Mouse (Mus musculus) CD4-positive, CD25-positive, alpha-beta regulatory T cell, adult 2 months (primary cell): ENCODE measurements around the gene Trim37.

Experiments
- DNase-seq: peaks from one replicate; pipeline ENCODE4 v3.0.0-alpha.2; 2012; ENCODE audit warnings: low read depth, low spot score

Gene Trim37

DNA sequence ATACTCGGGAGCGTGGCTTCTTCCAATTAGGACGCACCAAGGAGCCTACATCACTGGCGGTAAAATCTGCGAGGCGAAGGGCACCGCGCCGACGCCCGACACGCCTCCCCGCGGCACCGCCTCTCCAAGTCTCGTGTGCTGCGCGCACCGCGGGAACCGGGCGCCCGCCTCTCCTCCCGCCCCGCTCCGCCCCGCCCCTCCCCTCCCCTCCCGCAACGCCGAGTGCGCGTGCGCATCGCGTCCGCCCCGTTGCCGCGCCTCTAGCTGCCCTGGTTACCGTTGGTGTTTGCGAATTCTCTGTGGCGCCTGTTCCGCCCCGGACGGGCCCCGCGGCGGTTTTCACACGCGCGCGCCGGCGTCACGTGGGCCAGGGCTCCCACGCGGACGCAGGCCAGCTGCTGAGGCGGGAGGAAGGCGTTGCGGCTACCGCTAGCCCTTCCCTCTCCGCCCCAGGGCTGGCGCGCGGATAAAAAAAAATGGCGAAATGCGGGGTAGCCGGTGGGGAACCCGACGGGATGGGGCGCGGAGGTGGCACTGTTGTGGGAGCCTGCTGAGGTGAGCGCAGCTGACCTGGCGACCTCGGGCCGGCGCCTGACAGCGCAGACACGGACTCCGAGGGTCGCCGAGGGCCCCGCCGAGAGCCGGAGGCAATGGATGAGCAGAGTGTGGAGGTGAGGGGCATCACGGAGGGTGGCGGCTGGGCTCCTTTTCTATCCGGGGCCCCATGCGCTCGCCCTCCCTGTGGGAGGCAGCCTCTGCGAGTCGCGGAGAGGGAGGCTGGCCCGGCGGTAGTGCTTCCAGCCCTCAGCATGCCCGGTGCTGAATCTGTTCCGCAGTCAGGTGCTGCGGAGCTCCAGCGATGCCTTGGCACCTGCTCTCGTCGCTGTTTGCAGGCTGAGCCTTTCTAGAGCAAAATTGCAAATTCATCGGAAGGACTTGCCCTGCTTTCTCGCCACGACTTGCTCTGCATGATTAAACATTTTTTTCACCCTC lies at the start of gene Trim37:
Trim37 (plus strand) TSS at position 254 of the 993 bp plus-strand sequence.
- peak; percentile 95 for DNase-seq

GRCm38 (mm10) chr11:87083712-87084111 lies 43.2 kb upstream of the Trim37 start:
- DNase-seq: no peak

- DNase-seq: no peak
Observed at GRCm38 (mm10) chr11:87085461-87085860, 41.4 kb upstream of the Trim37 start.

DNA sequence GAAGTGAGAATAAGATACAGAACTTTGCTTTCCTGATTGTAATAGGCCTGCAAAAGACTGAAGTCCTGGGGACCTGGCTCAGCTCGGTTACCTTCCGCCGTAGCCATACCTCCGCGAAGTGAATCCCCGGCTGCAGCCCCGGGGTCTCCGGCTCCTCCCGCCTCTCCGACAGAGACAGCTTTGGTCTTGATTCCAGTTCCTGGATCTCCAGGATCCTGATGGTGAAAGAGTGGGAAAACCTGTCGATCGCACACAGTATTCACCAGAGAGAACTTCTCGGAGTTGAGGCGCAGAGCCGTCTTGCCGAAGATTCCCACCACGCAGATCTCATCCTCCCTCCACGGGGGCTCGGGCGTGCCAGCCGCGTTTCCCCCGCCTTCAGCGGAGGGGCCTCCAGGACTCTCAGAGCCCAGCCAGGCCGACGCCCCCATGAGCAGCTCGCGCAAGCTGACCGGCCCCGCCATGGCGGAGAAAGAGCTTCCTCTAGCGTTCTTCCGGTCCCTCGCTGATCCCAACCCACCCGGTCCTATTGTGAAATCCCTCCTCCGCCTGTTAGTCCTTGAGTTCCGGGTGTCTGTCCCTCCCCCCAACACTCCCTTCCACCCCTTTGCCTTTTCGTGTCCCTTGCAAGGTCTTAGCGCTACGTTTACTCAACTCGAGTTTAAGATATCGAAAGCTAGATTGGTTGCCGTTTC lies 40.4 kb upstream of the Trim37 start, which contains the start of gene Smg8:
Smg8 (minus strand) TSS at position 485 of the 695 bp plus-strand sequence.
- peak; percentile 87 for DNase-seq

GRCm38 (mm10) chr11:87087142-87087541 lies 39.7 kb upstream of the Trim37 start:
- DNase-seq: no peak

- no peak for DNase-seq
Observed at GRCm38 (mm10) chr11:87108409-87108754, 18.5 kb upstream of the Trim37 start, which contains the start of gene Prr11. Gene Prr11, minus strand, starts transcription at chr11:87108708.

GRCm38 (mm10) chr11:87108755-87109518 lies 17.9 kb upstream of the Trim37 start, which contains the start of gene Ska2:
Gene Ska2, plus strand, starts transcription at chr11:87109234.
- peak; percentile 98 for DNase-seq

- DNase-seq: no peak
Observed at GRCm38 (mm10) chr11:87109519-87110171, 17.2 kb upstream of the Trim37 start.

GRCm38 (mm10) chr11:87110172-87110909 lies 16.5 kb upstream of the Trim37 start:
- no peak for DNase-seq

- no peak for DNase-seq
Observed at GRCm38 (mm10) chr11:87121864-87122263, 5.0 kb upstream of the Trim37 start.

GRCm38 (mm10) chr11:87125562-87125961 lies 1.3 kb upstream of the Trim37 start:
- no peak for DNase-seq

- peak; percentile 13 for DNase-seq
Observed at GRCm38 (mm10) chr11:87126281-87126823, 525 bp upstream of the Trim37 start.

DNA sequence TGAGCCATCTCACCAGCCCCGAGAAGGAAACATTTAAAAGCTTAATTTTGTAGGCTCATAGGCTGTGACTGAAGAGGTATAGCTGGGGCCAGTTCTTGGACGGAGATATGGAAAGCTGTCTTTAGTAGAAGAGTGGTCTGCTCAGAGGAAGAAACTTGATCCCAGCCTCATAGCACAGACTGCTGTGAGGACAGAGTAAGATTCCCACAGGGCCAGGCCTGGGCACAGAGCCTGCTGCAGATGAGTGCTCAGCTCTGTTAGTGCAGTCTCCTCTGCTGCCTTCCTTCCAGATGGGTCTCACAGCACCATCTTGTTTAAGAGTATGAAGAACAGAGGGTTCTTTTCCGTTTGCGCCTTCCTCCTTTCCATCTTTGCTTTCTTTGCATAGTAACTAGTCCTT lies 9.4 kb downstream of the Trim37 start:
- no peak for DNase-seq

DNA sequence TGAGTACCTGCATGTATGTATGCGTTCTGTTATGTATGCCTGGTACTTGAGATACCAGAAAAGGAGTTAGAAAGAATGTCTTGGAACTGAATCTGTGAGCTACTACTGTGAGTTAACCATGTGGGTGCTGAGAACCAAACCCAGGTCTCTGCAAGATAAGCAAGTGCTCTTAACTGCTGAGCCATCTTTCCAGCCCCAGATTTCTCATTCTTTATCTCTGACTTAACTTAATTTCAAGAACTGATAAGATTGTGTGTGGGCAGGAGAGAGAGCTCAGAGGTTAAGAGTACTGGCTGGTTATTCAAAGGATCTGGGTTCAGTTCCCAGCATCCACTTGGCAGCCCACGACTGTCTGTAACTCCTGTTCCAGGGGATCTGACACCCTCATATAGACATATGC lies 31.1 kb downstream of the Trim37 start:
- no peak for DNase-seq

- no peak for DNase-seq
Observed at GRCm38 (mm10) chr11:87162687-87163086, 35.8 kb downstream of the Trim37 start.

DNA sequence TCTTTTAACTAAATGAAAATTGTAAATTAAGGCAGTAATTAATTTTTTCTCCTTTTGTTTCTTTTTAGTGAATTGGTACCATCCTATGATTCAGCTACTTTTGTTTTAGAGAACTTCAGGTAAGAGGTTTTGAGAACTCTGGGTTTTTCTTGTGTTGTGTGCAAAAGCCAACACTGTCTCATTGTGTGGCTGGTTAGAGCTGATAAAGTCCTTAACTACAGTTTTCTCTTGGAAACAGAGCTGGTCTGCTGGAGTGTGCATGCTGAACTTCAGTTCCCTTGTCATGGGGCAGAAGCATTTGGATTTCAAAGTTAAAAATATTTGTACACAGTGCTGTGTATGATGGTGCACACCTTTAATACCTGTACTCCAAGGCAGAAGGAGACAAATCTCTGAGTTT lies 36.9 kb downstream of the Trim37 start:
- DNase-seq: no peak

- no peak for DNase-seq
Observed at GRCm38 (mm10) chr11:87173625-87174024, 46.7 kb downstream of the Trim37 start.

GRCm38 (mm10) chr11:87175031-87175430 lies 48.2 kb downstream of the Trim37 start:
- DNase-seq: no peak

DNA sequence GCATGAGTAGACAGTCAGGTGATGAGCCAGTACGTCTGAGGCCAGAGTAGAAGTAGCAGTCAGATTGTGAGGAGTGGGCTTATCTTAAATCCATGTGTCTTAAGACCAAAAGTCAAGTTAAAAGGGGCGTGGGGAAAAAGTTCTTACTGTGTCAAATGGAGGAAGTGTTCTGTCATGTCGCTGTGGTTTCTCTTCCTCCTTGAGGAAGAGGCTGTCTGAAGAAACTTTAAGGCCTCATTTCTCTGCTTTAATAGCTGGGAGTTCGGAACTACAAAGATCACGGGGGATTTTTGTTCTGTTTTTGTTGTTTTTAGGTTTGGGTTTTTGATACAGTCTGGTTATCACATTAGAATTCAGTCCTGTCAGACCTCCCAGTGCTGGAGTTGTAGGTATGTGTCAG lies 85.4 kb downstream of the Trim37 start:
- DNase-seq: peak; percentile 6

- no peak for DNase-seq
Observed at GRCm38 (mm10) chr11:87222686-87223085, 95.8 kb downstream of the Trim37 start.
